Mouse (Mus musculus): ENCODE data around the gene Nfia. TPM values are rescaled to one million over a fixed set of nuclear protein-coding genes. Genes with fewer than 3 reads are reported as not detected.

Gene Nfia
- total RNA-seq, 4 experiments from 2014 or later, result 109 to 137 (median 121) TPM

DNA sequence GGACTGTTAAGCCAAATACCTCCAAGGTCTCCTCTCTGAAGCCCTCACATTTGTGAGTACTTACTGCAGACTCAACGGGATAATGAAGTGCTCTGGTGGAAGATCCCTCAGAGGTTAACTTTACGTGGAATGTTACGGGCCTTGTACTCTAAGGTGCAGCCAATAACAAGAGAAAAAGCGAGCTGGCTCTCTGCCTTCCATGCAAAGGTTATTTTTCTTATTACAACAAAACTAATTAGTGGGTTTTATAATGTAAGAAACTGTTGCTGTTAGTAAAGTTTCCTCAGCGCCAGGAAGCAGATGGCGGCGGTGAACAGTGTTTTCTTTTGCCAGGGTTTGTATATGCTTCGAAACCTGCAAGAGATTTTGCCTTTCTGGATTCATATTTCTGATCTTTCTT, 169.1 kb downstream of the Nfia start:
- no peak for DNase-seq (ENCODE audit: low spot score)

DNA sequence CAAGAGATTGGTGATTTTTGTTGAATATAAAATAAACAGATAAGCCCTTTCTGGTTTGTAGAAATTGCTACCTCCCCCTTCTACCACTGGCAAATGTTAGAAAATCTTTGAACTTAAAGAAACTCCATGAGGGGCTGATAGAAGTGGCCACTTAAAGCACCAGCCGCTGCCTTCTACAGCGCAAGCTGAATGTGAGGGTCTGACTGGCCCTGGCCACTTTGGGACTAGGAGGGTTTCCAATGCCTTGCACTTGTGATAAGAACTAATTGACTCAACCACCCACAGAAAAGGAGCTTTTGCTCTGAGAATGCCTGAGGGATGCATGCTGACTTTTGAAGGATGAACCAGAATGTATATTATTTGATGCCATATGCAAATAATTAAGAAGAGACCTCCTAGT, 171.8 kb downstream of the Nfia start:
- no peak for DNase-seq (ENCODE audit: low spot score)

- DNase-seq (ENCODE audit: low spot score), result no peak
Measured at GRCm38 (mm10) chr4:97947484-97947883, 174.9 kb downstream of the Nfia start.

DNA sequence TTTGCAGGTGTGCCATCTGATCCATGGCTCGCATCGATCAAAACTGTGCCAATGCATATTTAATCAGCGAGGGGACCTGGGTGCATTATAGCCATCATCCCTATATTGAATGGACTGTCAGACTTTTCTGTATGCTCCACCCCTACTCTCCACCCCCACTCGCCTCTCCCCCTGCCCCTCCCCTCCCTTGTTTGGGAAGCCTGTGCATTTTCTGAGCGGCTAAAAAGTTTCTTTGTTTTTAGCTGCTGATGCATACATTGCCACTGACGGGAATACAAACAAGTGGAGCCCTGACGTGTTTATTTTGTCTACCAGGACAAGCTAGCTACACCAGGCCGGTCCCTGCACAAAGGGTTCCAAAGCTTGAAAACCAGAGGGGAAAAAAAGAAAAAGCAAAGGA, 175.7 kb downstream of the Nfia start:
- DNase-seq (ENCODE audit: low spot score), result no peak

DNA sequence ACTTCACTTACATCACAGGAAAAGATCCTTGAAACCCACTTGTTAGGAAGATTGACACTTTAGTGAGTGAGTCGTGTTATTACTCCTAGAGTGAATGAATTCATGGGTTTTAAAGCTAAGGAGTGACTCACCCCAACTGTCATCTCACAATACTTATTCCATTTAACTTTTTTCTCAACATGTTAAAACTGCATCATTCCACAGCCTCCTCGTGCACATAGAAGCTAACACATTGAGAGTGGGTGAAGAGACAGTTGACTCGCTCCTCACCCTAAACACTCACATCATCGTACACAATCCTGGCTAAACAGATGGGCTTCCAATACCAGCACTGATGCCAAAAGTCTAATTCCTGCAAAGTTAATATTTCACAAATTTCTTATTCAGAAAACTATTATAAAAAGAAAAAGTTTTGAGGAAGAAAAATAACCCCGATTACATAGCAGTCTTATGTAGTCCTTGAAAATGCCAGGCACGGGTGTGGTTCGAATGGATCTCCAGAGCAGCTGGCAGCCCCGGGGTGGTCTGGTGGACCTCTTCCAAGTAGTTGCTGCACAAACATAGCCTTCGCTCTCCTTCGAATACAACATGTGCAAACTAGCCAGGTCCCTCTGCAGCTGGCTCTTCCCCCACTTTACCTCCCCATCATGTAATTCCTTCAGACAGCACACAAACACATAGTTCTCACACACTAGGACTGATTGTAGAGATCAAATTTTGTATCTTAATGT, 178.0 kb downstream of the Nfia start:
- DNase-seq (ENCODE audit: low spot score), result no peak

DNA sequence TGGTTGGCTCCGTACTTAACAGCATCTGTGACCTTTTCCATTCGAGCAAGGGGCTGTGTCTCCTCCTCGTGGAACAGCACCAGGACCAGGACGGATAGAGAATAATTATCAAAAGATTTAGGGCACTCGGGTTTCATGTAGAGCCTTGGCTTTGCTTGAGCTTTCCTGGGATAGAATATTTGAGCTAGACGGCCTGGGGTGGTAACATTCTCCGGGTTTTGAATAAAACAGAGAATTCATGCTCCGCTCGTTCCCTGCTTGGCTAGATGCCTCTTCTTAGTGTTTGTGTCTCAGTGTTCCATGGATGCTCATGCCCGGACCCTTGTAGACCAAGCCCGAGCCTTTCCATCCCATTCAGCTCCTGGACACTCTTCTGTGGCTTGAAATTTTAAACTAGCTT, 181.4 kb downstream of the Nfia start:
- no peak for DNase-seq (ENCODE audit: low spot score)

DNA sequence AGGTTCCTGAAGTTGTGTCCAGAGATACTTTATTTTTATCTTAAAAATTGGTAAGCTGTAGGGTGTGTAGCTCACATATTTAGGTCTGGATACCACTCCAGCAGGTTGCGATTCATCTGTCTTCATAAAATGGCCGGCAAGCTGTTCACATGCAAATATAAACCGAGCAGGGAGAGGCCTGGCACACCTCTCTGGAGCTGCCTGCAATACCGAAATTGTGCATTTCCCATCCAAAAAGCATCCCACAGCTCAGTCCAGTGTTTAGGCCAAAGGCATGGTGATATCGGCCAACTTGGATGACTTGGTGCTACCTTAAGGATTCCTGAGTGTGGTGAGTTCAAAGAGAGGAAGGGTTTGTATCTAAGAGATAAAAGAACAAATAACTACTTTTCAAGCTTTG, 185.6 kb downstream of the Nfia start:
- no peak for DNase-seq (ENCODE audit: low spot score)

DNA sequence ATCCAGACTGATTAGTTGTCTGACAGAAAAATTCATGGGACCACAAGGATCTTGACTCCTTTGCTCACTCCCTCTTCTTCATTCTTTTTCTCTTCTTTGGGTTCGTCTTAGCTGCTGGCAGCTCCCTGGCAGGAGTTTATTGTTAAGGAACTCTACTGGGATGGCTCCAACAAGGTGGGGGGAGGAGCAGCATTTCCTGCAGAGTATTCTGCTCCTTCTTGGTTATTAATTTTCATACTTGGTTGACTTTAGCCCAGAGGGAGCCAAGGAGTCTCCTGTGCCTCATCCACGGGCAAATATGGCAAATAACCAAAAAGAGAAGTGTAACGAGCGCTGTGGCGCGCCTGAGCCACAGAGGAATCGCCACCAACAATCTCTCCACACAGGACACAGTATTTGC, 190.3 kb downstream of the Nfia start:
- no peak for DNase-seq (ENCODE audit: low spot score)

DNA sequence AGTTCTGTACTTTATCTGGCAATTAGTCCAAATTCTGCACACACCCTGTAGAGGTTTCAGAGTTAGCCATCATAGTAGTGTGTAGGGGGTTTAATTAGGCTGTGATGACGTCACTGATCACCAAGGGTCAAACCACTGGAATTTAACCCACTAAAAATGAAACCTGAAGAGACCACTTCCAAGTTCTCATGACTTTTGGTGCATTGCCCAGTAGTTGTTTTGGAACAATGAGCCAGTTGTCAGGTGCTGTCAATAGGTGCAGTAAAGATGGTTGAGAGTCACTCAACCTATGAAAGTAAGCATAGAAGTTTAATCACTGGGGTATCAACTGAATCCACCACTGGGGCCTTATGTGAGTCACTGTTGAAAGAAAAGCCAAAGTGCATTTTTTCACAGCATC, 191.4 kb downstream of the Nfia start:
- DNase-seq (ENCODE audit: low spot score), result no peak

DNA sequence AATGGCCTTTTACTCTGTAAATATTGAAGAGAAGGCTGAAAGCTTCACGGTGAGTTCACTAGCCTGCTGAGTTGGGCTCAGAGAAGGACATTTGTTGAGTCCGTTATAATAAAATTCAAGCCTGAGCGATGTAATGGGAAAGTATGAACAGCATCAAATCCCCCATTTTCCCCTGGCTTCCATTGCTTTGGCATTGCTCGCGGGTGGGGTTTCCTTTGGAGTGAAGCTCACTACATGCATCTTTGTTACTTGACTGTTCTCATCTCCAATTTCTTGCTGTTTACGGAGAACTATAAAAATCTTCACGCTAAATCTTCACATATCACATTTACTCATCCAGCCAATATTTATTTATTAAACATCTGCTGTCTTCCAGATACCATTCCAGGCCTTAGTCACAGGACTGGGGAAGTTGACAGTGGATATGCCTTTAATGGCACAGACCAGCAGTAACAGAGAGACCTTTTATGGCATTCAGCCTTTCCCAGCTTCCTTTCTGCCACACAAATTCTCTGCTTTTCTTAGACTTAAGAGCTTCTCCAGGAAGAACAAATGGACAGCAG, 196.3 kb downstream of the Nfia start:
- DNase-seq (ENCODE audit: low spot score), result no peak

GRCm38 (mm10) chr4:97973064-97973463, 200.5 kb downstream of the Nfia start:
- no peak for DNase-seq (ENCODE audit: low spot score)

DNA sequence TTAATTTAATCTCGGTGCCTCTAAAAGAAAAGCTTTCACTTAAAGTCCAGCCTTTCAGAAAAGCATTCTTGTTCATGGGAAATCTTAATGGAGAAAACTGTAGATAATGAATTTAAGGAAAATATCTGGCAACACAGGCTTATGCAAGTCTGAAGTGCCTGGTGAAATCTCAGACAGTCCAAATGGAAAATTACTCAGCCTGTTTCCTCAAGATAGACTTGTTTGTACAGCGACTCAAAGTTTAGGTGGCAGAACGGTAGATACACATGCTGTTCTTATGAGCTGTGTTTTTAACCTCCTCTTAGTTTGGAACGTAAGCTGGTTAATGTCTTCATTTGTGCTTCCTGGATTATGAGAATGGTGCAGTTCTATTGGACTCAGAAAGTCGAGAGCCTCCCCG, 201.5 kb downstream of the Nfia start:
- peak; percentile 46 for DNase-seq (ENCODE audit: low spot score)

- no peak for DNase-seq (ENCODE audit: low spot score)
Measured at GRCm38 (mm10) chr4:97976891-97977290, 204.4 kb downstream of the Nfia start.

- no peak for DNase-seq (ENCODE audit: low spot score)
Measured at GRCm38 (mm10) chr4:97984361-97984760, 211.8 kb downstream of the Nfia start.

GRCm38 (mm10) chr4:97986056-97986734, 213.7 kb downstream of the Nfia start:
- DNase-seq (ENCODE audit: low spot score), result no peak

GRCm38 (mm10) chr4:97986735-97987075, 214.2 kb downstream of the Nfia start:
- no peak for DNase-seq (ENCODE audit: low spot score)

DNA sequence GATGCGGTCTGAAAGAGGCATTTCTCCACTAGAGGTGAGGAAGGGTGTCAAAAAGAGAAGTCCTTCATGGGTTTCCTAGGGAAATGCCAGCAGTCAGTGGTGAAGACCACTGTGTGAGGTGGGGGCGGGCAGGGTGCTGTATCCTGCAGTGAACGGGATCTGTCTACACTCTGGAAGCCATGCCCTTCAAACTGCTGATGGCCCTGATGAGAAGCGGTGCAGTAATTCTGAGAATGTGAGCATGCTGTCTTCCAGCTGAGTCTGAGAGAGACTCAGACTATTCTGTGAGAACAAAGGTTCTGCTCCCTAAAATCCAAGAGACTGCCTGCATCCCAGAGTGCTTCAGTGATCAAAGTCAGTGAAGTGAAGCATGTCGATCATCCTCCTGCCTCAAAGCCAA, 216.2 kb downstream of the Nfia start:
- DNase-seq (ENCODE audit: low spot score), result no peak

- DNase-seq (ENCODE audit: low spot score), result peak; percentile 69
Measured at GRCm38 (mm10) chr4:97990431-97990830, 217.9 kb downstream of the Nfia start.

GRCm38 (mm10) chr4:97991395-97991794, 218.9 kb downstream of the Nfia start:
- no peak for DNase-seq (ENCODE audit: low spot score)

DNA sequence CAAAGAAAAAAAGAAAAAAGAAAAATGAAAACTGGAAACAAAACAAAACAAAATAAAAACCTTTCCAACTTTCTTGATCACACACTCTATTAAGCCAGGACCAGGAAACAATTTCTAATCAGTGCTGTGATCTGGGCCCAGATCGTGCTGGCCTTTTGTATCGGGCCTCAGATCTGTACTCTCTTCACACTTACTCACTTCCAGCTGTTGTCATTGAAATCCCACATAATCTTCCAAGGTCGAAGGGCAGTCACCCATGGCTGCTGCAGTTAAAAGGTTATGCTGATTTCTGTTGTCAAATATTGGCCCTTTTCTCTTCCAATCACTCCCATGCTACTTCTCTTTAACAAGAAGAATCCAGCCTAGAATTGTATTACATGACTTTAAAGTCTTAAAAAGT, 219.3 kb downstream of the Nfia start:
- no peak for DNase-seq (ENCODE audit: low spot score)

GRCm38 (mm10) chr4:97995911-97996712, 223.6 kb downstream of the Nfia start:
- no peak for DNase-seq (ENCODE audit: low spot score)

DNA sequence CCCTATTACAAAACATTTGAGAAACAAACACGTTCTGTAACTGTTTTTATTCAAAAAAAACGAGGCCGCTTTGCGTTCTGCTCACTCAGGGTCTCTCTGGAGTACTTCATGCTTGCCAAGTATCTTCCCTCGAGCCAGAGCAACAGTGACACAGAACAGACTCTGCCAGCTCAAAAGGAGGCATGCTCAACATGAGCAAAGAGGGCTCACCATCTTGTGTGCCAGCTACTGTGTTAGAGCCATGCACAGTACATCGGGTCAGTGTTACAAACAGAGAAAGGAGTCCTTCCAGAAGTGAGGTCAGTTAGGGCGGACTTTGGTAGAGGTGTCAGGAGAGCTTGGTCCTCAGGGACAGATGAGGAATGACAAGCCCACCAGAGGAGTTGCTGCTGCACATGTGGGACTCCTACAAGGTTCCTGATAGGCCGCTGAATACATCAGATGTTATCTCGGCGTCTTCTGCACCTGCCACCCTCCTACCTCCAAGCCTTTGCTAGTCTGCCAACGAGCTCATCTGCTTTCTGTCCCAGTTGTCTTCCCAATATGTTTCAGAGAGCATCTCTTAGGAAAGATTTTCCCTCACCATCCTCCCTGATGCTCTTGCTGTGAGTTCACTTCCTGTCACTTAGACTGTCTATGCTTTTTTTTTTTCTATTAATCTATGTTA, 224.8 kb downstream of the Nfia start:
- no peak for DNase-seq (ENCODE audit: low spot score)
